Mouse (Mus musculus) cortical plate, adult 2 months (tissue): ENCODE measurements around the gene Dcun1d2.

Experiments
- CTCF ChIP-seq: fragments of 200-500 bp; IDR thresholded peaks from 2 replicates; pipeline ENCODE4 v1.5.1; 2011; ENCODE audit warnings: mild to moderate bottlenecking, control low read depth, low read length; ENCODE audit not compliant: insufficient read depth; ENCODE audit errors: extremely low read depth
- POLR2A ChIP-seq: fragments of 200-500 bp; IDR thresholded peaks from 2 replicates; pipeline ENCODE4 v1.6.1; 2011; ENCODE audit warnings: mild to moderate bottlenecking, low read length, control low read depth; ENCODE audit not compliant: insufficient read depth; ENCODE audit errors: extremely low read depth

- TF ChIP-seq CTCF (no peak), POLR2A (no peak)
Observed at GRCm38 (mm10) chr8:13240055-13240454, 47.9 kb downstream of the Dcun1d2 start.
